Mouse (Mus musculus) activated CD4-positive, CD25-positive, alpha-beta regulatory T cell, adult 9 weeks (primary cell): ENCODE measurements around the gene Mthfsl. TPM values are rescaled to one million over a fixed set of nuclear protein-coding genes. Genes with fewer than 3 reads are reported as not detected.

ENCODE experiments used
- polyA plus RNA-seq: library from polyadenylated mRNA; unstranded; fragments of 100-300 nt; shearing (Covaris generic); gene quantifications from one replicate; pipeline ENCODE4 v1.2.1, GENCODE M21; 2017

The Mthfsl gene
- polyA plus RNA-seq: 100 TPM

DNA sequence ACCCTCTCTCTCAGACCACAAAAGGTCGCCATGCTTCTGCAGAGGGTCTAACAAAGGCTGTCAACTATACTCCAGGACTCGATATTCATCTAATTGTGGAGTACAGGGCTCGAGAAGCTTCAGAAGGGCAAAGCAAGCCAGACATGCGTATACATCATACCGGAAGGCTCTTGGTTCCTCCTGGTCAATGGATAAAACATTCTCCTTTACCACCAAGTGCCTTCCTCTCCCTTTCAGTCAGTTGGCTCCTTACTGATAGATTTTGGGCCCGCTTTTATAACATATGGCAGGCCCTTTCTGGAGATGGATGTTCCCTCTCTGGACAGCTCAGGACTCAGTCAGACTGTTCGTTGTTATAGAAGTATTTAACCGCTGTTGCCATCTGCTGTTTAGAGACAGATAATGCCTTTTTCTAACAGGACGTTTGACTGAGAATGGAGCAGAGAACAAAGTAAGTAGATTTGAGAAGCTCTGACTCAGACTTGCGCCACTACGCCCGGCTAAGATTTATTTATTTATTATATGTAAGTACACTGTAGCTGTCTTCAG, at the start of gene Mthfsl:
Gene Mthfsl (minus strand): TSS at position 308 of the 549 bp plus-strand sequence.

GRCm38 (mm10) chr9:88731728-88732127, 11.6 kb upstream of the Mthfsl start, which contains the start of gene Bcl2a1d:
Gene Bcl2a1d, minus strand, starts transcription at chr9:88731914.

Other genes starting within 250 kb of the Mthfsl start
- gene Syncrip, start 237.7 kb downstream of the Mthfsl start, polyA plus RNA-seq: 119 TPM
- 21.8 TPM for gene Zfp949, start 172.3 kb downstream of the Mthfsl start, polyA plus RNA-seq
- gene Trim43a, start 139.4 kb downstream of the Mthfsl start, polyA plus RNA-seq: not detected
- gene Bcl2a1d, start 11.6 kb upstream of the Mthfsl start, polyA plus RNA-seq: 74.2 TPM
- not detected for gene Trim43c, start 118.9 kb upstream of the Mthfsl start, polyA plus RNA-seq
- 1.2 TPM for gene Bcl2a1a, start 236.6 kb upstream of the Mthfsl start, polyA plus RNA-seq